In the genomic region with DNA sequence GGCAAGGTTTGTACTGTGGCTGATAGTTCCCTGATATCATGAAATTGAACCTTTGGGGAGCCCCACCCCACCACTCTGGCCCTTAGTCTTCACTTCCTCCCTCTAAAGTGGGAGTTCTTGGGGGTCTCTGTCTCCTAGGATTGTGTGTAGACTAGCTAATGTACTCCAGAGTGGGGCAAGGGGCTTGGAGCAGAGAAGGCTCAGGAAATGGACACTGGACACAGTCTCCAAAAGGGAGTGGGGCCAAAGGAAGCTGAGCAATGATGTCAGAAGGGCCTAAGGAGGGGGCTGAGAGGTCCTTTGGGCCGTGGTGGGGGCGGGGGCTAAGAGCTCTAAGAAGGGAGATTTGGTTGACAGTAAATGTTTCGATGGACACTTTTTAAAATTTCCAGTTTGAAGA, we compare ENCODE assay signal across 9 mouse cellular contexts. TPM values are rescaled to one million over a fixed set of nuclear protein-coding genes. Genes with fewer than 3 reads are reported as not detected.
DNase-seq lines count a peak whose midpoint lies in the region; ATAC-seq and TF ChIP-seq lines count a peak whose summit lies in the region.
"Had no signal": no experiment of that assay in that cellular context is flagged by ENCODE, and none has a peak within 500 bp of the region (broad histone marks: within the 10 kb centered on the region; RNA-seq: fewer than 3 reads in every experiment).

No protein-coding gene starts in this region.

- peaks cover 11% of the 10 kb centered on the region; the same call in 1 of the 2 replicates for H3K36me3 ChIP-seq in kidney, embryonic 15.5 days
- no peaks in the 10 kb centered on the region for H3K36me3 ChIP-seq in embryonic facial prominence, embryonic 11.5 days (replicated peaks; ENCODE audit: control insufficient read depth, insufficient read depth, low read depth, low read length)
- no peaks in the 10 kb centered on the region for H3K36me3 ChIP-seq in hindbrain, postnatal 0 days (ENCODE audit: insufficient read depth, low read length)
- H3K36me3 ChIP-seq in midbrain, embryonic 16.5 days (ENCODE audit: control insufficient read depth, insufficient read depth, low read length): no peaks in the 10 kb centered on the region; the same call in 1 of the 2 replicates

- H3K27ac ChIP-seq in kidney, embryonic 15.5 days: peak overlapping the region; percentile 93; the same call in 1 of the 2 replicates
- H3K27ac ChIP-seq in embryonic facial prominence, embryonic 11.5 days (replicated peaks; ENCODE audit: low read depth, low read length): no peak overlapping the region
- H3K27ac ChIP-seq in hindbrain, postnatal 0 days: peak overlapping the region; percentile 95
- H3K27ac ChIP-seq in midbrain, embryonic 16.5 days (ENCODE audit: low read length): no peak overlapping the region

- 68% methylated on average over 3 of the region's 3 CpGs for WGBS in kidney, embryonic 15.5 days
- 82% methylated on average over 3 of the region's 3 CpGs for WGBS in embryonic facial prominence, embryonic 11.5 days
- WGBS in hindbrain, postnatal 0 days: 80% methylated on average over 3 of the region's 3 CpGs
- 88% methylated on average over 3 of the region's 3 CpGs for WGBS in midbrain, embryonic 16.5 days

- no peak for ATAC-seq in kidney, embryonic 15.5 days (replicated peaks; ENCODE audit: low FRiP score)
- no peak for ATAC-seq in embryonic facial prominence, embryonic 11.5 days (replicated peaks; ENCODE audit: insufficient number of reproducible peaks, low FRiP score, low TSS enrichment, low read depth)
- no peak for ATAC-seq in hindbrain, postnatal 0 days
- ATAC-seq in midbrain, embryonic 16.5 days: no peak
- ATAC-seq: Patski had no signal

- peak overlapping the region; percentile 87 for H3K4me2 ChIP-seq in kidney, embryonic 15.5 days
- peak overlapping the region; percentile 86 for H3K4me2 ChIP-seq in embryonic facial prominence, embryonic 11.5 days (ENCODE audit: low read depth, low read length)
- H3K4me2 ChIP-seq in hindbrain, postnatal 0 days (ENCODE audit: low read depth, low read length): peak overlapping the region; percentile 87
- H3K4me2 ChIP-seq in midbrain, embryonic 16.5 days (ENCODE audit: low read length): peak overlapping the region; percentile 88

- peak overlapping the region; percentile 95 for H3K9ac ChIP-seq in kidney, embryonic 15.5 days
- H3K9ac ChIP-seq in embryonic facial prominence, embryonic 11.5 days (replicated peaks; ENCODE audit: low read length): no peak overlapping the region
- H3K9ac ChIP-seq in hindbrain, postnatal 0 days (replicated peaks; ENCODE audit: low read length): peak overlapping the region; percentile 96
- H3K9ac ChIP-seq in midbrain, embryonic 16.5 days (ENCODE audit: low read depth, low read length): peak overlapping the region; percentile 98; the same call in 1 of the 2 replicates

- no peak for DNase-seq in kidney, adult 9 months
- DNase-seq in embryonic facial prominence, embryonic 11.5 days (ENCODE audit: low spot score): no peak
- DNase-seq in hindbrain, postnatal 0 days (ENCODE audit: low spot score): no peak
- no peak for DNase-seq in right cerebral cortex, adult 2 months (ENCODE audit: low spot score in 2 of 2)
- no peak for DNase-seq in cerebellum, adult 9-11 months
- DNase-seq in right cerebral cortex, postnatal 36 days (ENCODE audit: low spot score in 2 of 2): no peak

- H3K4me3 ChIP-seq in kidney, embryonic 15.5 days (replicated peaks): peak overlapping the region; percentile 97
- H3K4me3 ChIP-seq in embryonic facial prominence, embryonic 11.5 days (ENCODE audit: low read depth, low read length): no peak overlapping the region
- H3K4me3 ChIP-seq in hindbrain, postnatal 0 days (ENCODE audit: low read length): peak overlapping the region; percentile 97
- H3K4me3 ChIP-seq in midbrain, embryonic 16.5 days (ENCODE audit: low read depth, low read length): peak overlapping the region; percentile 96; the same call in 1 of the 2 replicates

- peaks cover 66% of the 10 kb centered on the region for H3K4me1 ChIP-seq in kidney, embryonic 15.5 days
- peaks cover 3% of the 10 kb centered on the region for H3K4me1 ChIP-seq in embryonic facial prominence, embryonic 11.5 days (ENCODE audit: control insufficient read depth, insufficient read depth, low read length)
- H3K4me1 ChIP-seq in hindbrain, postnatal 0 days (ENCODE audit: insufficient read depth, low read length): peaks cover 53% of the 10 kb centered on the region
- peaks cover 38% of the 10 kb centered on the region for H3K4me1 ChIP-seq in midbrain, embryonic 16.5 days (ENCODE audit: control insufficient read depth, insufficient read depth, low read length)

- TF ChIP-seq CTCF in hindbrain, postnatal 0 days (IDR thresholded peaks at IDR 0.05; ENCODE audit: low read depth): no peak

- no peaks in the 10 kb centered on the region for H3K27me3 ChIP-seq in kidney, embryonic 15.5 days
- H3K27me3 ChIP-seq in embryonic facial prominence, embryonic 11.5 days (ENCODE audit: control insufficient read depth, insufficient read depth, low read length): no peaks in the 10 kb centered on the region
- no peaks in the 10 kb centered on the region for H3K27me3 ChIP-seq in hindbrain, postnatal 0 days (ENCODE audit: insufficient read depth, low read length)
- no peaks in the 10 kb centered on the region for H3K27me3 ChIP-seq in midbrain, embryonic 16.5 days (ENCODE audit: control insufficient read depth, insufficient read depth, low read depth, low read length)
- H3K27me3 ChIP-seq: Patski had no signal

- H3K9me3 ChIP-seq in kidney, embryonic 15.5 days (replicated peaks): no peaks in the 10 kb centered on the region
- H3K9me3 ChIP-seq in embryonic facial prominence, embryonic 11.5 days (replicated peaks; ENCODE audit: control insufficient read depth, low read length): no peaks in the 10 kb centered on the region
- no peaks in the 10 kb centered on the region for H3K9me3 ChIP-seq in hindbrain, postnatal 0 days (ENCODE audit: low read length)
- no peaks in the 10 kb centered on the region for H3K9me3 ChIP-seq in midbrain, embryonic 16.5 days (replicated peaks; ENCODE audit: control insufficient read depth, low read length, poor library complexity, severe bottlenecking)

RNA-seq across cellular contexts. Expression of gene Cd81, which starts 2.5 kb away (rescaled TPM):
- polyA plus RNA-seq in kidney, embryonic 15.5 days (2015; fragmentation: Nextera tagmentation; extraction: Ambion mirVana): 519 and 576 TPM in 2 replicates
- 286 and 304 TPM in 2 replicates for polyA plus RNA-seq in embryonic facial prominence, embryonic 11.5 days (2014; fragmentation: Nextera tagmentation; extraction: Ambion mirVana)
- 758 and 776 TPM in 2 replicates for total RNA-seq in hindbrain, postnatal 0 days (2014; rRNA removed)
- 708 and 751 TPM in 2 replicates for polyA plus RNA-seq in hindbrain, postnatal 0 days (2015; fragmentation: Nextera tagmentation; extraction: Ambion mirVana)
- 364 and 411 TPM in 2 replicates for polyA plus RNA-seq in midbrain, embryonic 16.5 days (2015; fragmentation: Nextera tagmentation; extraction: Ambion mirVana)

RNA-seq across cellular contexts. Expression of gene Tssc4, which starts 14.0 kb away (rescaled TPM):
- polyA plus RNA-seq in kidney, embryonic 15.5 days (2015; fragmentation: Nextera tagmentation; extraction: Ambion mirVana): 91.8 and 105 TPM in 2 replicates
- polyA plus RNA-seq in embryonic facial prominence, embryonic 11.5 days (2014; fragmentation: Nextera tagmentation; extraction: Ambion mirVana): 59.8 and 65.2 TPM in 2 replicates
- total RNA-seq in hindbrain, postnatal 0 days (2014; rRNA removed): 106 and 118 TPM in 2 replicates
- polyA plus RNA-seq in hindbrain, postnatal 0 days (2015; fragmentation: Nextera tagmentation; extraction: Ambion mirVana): 101 and 102 TPM in 2 replicates
- 90.6 and 90.7 TPM in 2 replicates for polyA plus RNA-seq in midbrain, embryonic 16.5 days (2015; fragmentation: Nextera tagmentation; extraction: Ambion mirVana)

RNA-seq across cellular contexts. Expression of gene Trpm5, which starts 39.4 kb away (rescaled TPM):
- polyA plus RNA-seq in kidney, embryonic 15.5 days (2015; fragmentation: Nextera tagmentation; extraction: Ambion mirVana): 7.1 and 8.2 TPM in 2 replicates
- polyA plus RNA-seq in embryonic facial prominence, embryonic 11.5 days (2014; fragmentation: Nextera tagmentation; extraction: Ambion mirVana): 0.84 and 1.1 TPM in 2 replicates
- 2.1 and 3.0 TPM in 2 replicates for total RNA-seq in hindbrain, postnatal 0 days (2014; rRNA removed)
- 2.0 and 2.6 TPM in 2 replicates for polyA plus RNA-seq in hindbrain, postnatal 0 days (2015; fragmentation: Nextera tagmentation; extraction: Ambion mirVana)
- polyA plus RNA-seq in midbrain, embryonic 16.5 days (2015; fragmentation: Nextera tagmentation; extraction: Ambion mirVana): 1.5 and 1.8 TPM in 2 replicates

RNA-seq across cellular contexts. Expression of gene Tspan32, which starts 50.2 kb away (rescaled TPM):
- 2.2 and 2.3 TPM in 2 replicates for polyA plus RNA-seq in kidney, embryonic 15.5 days (2015; fragmentation: Nextera tagmentation; extraction: Ambion mirVana)
- 4.0 and 4.8 TPM in 2 replicates for polyA plus RNA-seq in embryonic facial prominence, embryonic 11.5 days (2014; fragmentation: Nextera tagmentation; extraction: Ambion mirVana)
- total RNA-seq in hindbrain, postnatal 0 days (2014; rRNA removed): 0.16 and 0.29 TPM in 2 replicates
- 0.40 and 0.71 TPM in 2 replicates for polyA plus RNA-seq in hindbrain, postnatal 0 days (2015; fragmentation: Nextera tagmentation; extraction: Ambion mirVana)
- polyA plus RNA-seq in midbrain, embryonic 16.5 days (2015; fragmentation: Nextera tagmentation; extraction: Ambion mirVana): 0.30 and 0.48 TPM in 2 replicates

RNA-seq across cellular contexts. Expression of gene Kcnq1, which starts 51.2 kb away (rescaled TPM):
- polyA plus RNA-seq in kidney, embryonic 15.5 days (2015; fragmentation: Nextera tagmentation; extraction: Ambion mirVana): 5.8 and 6.5 TPM in 2 replicates
- 0.81 and 1.5 TPM in 2 replicates for polyA plus RNA-seq in embryonic facial prominence, embryonic 11.5 days (2014; fragmentation: Nextera tagmentation; extraction: Ambion mirVana)
- total RNA-seq in hindbrain, postnatal 0 days (2014; rRNA removed): 1.2 and 1.9 TPM in 2 replicates
- 1.1 and 1.4 TPM in 2 replicates for polyA plus RNA-seq in hindbrain, postnatal 0 days (2015; fragmentation: Nextera tagmentation; extraction: Ambion mirVana)
- polyA plus RNA-seq in midbrain, embryonic 16.5 days (2015; fragmentation: Nextera tagmentation; extraction: Ambion mirVana): 1.1 and 2.2 TPM in 2 replicates

Comparison
In these comparisons a context has a peak if more than half of its experiments do, and no peak if none do; other contexts are left out.
1. H3K27ac ChIP-seq: peak in kidney, embryonic 15.5 days (single experiment) and hindbrain, postnatal 0 days (single experiment); none in embryonic facial prominence, embryonic 11.5 days (single experiment) and midbrain, embryonic 16.5 days (single experiment).
2. Peak in every context shown above with its lines, with median percentiles within 50 percentile points of each other: H3K4me2 ChIP-seq.